Mouse (Mus musculus) G1E (cell line): ENCODE results near the gene E2f7.

ENCODE experiments used
- CTCF ChIP-seq: IDR thresholded peaks from 2 replicates; pipeline ENCODE4 v1.5.1; 2012; ENCODE audit warnings: low read depth, low read length, inconsistent platforms, mixed read lengths
- GATA1 ChIP-seq: IDR thresholded peaks from 2 replicates; pipeline ENCODE4 v1.6.1; 2012; ENCODE audit warnings: borderline replicate concordance, low read length, inconsistent platforms, mixed read lengths
- GATA2 ChIP-seq: IDR thresholded peaks from 2 replicates; pipeline ENCODE4 v1.6.1; 2012; ENCODE audit warnings: low read depth, low read length, inconsistent platforms, borderline replicate concordance
- POLR2AphosphoS5 ChIP-seq: IDR thresholded peaks from 2 replicates; pipeline ENCODE4 v1.6.1; 2012; ENCODE audit warnings: low read depth, low read length, inconsistent platforms; ENCODE audit not compliant: insufficient replicate concordance
- TAL1 ChIP-seq: conservative IDR thresholded peaks from 2 replicates; pipeline ENCODE4 v1.6.1; 2012; ENCODE audit warnings: low read depth, low read length, inconsistent platforms, mixed read lengths

- TF ChIP-seq CTCF: no peak
- TF ChIP-seq TAL1: no peak
- no peak for TF ChIP-seq GATA1
- no peak for TF ChIP-seq POLR2AphosphoS5
- no peak for TF ChIP-seq GATA2
Measured at GRCm38 (mm10) chr10:110835115-110835806, 90.0 kb downstream of the E2f7 start.
